Mouse (Mus musculus): ENCODE results near the gene Oxct2a. TPM values are rescaled to one million over a fixed set of nuclear protein-coding genes. Genes with fewer than 3 reads are reported as not detected.
A peak's percentile ranks its signal among the peaks of the same experiment; 100 is the strongest.

Gene Oxct2a
- polyA plus RNA-seq (2012; rRNA removed), result not detected in 2 replicates

DNA sequence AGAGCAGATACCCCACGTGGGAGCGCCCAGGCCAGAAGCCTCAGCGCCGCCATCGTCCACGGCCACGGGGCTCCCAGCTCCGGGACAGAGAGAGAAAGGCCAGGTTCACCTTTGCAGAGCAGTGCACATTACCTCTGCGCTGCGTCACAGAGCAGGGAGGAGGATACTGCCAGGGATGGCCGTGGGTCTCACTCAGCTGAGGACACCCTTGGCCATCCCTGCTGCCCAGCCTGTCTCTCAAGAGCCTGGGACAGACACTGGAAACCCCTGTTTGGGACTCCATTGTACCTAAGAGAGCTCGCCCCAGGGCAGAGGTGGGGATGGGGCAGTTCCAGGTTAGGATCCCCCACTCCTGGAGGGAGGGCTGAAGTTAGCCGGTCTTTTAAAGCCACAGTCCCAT, at the start of gene Oxct2a:
Gene Oxct2a, minus strand, starts transcription at position 101 of the 400 bp plus-strand sequence.
- WGBS, result 20% methylated on average over 13 of the region's 13 CpGs
- TF ChIP-seq POLR2A (IDR thresholded peaks at IDR 0.05; ENCODE audit: borderline replicate concordance, extremely low read depth, low read depth, low read length), result no peak
- no peak for TF ChIP-seq CTCF (IDR thresholded peaks at IDR 0.05; ENCODE audit: insufficient read depth, low read length)
- Histone ChIP-seq H3K4me3 (replicated peaks; ENCODE audit: extremely low read depth, low read depth, low read length) (no peak within 1 kb of the TSS), H3K4me1 (ENCODE audit: control insufficient read depth, insufficient read depth, low read length) (no peaks in the 10 kb centered on the region)
- DNase-seq, result no peak

DNA sequence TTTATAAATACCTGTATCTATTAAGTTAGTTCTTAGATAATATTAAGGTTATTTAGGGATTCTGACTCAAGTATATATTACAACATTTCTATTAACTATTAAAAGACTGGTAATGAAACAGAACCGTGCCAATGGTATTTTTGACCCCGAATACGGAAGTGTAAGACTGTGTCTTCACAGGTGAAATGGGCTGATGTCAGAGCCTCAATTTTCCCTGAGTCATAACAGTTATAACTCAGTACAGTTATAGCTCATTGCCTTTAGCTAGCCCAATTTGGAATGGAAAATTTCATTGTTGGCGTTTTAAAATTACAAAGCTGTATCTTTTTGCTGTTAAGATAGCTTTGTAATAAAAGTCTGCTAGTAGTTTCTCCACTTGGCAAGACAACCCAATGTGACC, 40.1 kb upstream of the Oxct2a start:
- Histone ChIP-seq H3K4me1 (ENCODE audit: control insufficient read depth, insufficient read depth, low read length) (no peaks in the 10 kb centered on the region), H3K4me3 (replicated peaks; ENCODE audit: extremely low read depth, low read depth, low read length) (no peak overlapping the region)
- TF ChIP-seq CTCF (IDR thresholded peaks at IDR 0.05; ENCODE audit: insufficient read depth, low read length) (no peak), POLR2A (IDR thresholded peaks at IDR 0.05; ENCODE audit: borderline replicate concordance, extremely low read depth, low read depth, low read length) (no peak)
- WGBS, result 96% methylated on average over 4 of the region's 4 CpGs
- no peak for DNase-seq

DNA sequence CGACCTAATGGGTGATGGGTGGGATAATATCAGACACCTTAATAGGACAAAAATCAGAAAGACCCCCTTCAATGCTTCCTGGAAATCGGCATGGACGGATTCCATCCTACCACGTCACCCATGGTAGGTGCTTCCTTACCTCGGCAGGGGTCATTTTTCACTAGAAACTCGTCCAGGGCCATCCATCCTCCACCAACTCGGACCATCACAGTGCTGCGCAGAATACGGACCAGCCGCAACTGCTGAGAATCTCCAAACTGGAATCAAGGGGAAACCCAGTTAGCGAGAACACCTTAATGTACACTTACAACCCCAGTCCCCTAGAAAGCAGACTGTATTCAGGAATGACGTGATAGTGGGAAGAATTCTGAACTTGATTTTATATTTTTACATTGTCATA, 37.3 kb upstream of the Oxct2a start:
- DNase-seq, result no peak
- WGBS, result 92% methylated on average over 12 of the region's 12 CpGs
- TF ChIP-seq CTCF (IDR thresholded peaks at IDR 0.05; ENCODE audit: insufficient read depth, low read length), result no peak
- TF ChIP-seq POLR2A (IDR thresholded peaks at IDR 0.05; ENCODE audit: borderline replicate concordance, extremely low read depth, low read depth, low read length), result no peak
- H3K4me1 ChIP-seq (ENCODE audit: control insufficient read depth, insufficient read depth, low read length), result no peaks in the 10 kb centered on the region
- no peak overlapping the region for H3K4me3 ChIP-seq (replicated peaks; ENCODE audit: extremely low read depth, low read depth, low read length)

DNA sequence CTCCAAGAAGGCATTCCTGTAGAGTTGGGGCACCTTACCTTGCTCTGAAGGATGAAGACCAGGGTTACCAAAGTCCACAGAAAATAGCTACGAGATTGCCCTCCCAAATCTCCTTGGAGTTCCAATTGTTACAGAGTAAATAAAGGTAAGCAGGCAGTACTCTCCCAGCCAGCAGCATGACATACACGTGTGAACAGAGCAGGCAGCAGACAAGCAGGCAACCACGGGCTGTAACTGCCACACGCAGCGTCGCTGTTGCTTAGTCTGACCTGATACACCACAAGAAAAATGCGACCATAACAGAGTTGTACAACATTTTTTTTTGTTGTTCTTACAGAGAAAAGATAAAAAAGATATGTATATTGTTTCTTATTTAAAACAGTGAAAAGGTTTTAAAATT, 35.2 kb upstream of the Oxct2a start:
- 88% methylated on average over 7 of the region's 7 CpGs for WGBS
- no peaks in the 10 kb centered on the region for H3K4me1 ChIP-seq (ENCODE audit: control insufficient read depth, insufficient read depth, low read length)
- no peak for DNase-seq
- H3K4me3 ChIP-seq (replicated peaks; ENCODE audit: extremely low read depth, low read depth, low read length), result no peak overlapping the region
- no peak for TF ChIP-seq POLR2A (IDR thresholded peaks at IDR 0.05; ENCODE audit: borderline replicate concordance, extremely low read depth, low read depth, low read length)
- TF ChIP-seq CTCF (IDR thresholded peaks at IDR 0.05; ENCODE audit: insufficient read depth, low read length), result no peak

DNA sequence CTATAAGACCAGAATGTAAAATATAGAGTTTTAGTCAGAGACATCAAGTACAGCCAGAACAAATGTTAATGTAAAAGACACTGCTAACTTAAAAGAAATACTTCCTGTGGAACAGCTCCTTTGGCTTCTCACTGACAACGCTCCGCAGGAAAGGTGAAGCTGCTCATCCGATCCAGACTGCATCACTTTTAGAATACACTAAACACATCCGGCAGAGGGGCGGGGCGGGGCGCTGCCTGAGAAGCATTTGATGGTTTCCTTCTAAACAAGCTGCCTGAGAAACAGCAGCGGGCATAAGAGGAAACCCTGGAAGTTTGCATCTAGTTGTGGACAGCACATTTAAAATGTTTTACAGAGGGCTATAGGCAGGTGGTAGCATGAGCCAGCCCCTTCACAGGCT, 32.5 kb upstream of the Oxct2a start:
- Histone ChIP-seq H3K4me3 (replicated peaks; ENCODE audit: extremely low read depth, low read depth, low read length) (no peak overlapping the region), H3K4me1 (ENCODE audit: control insufficient read depth, insufficient read depth, low read length) (no peaks in the 10 kb centered on the region)
- WGBS, result 76% methylated on average over 8 of the region's 8 CpGs
- no peak for DNase-seq
- TF ChIP-seq POLR2A (IDR thresholded peaks at IDR 0.05; ENCODE audit: borderline replicate concordance, extremely low read depth, low read depth, low read length) (no peak), CTCF (IDR thresholded peaks at IDR 0.05; ENCODE audit: insufficient read depth, low read length) (no peak)

DNA sequence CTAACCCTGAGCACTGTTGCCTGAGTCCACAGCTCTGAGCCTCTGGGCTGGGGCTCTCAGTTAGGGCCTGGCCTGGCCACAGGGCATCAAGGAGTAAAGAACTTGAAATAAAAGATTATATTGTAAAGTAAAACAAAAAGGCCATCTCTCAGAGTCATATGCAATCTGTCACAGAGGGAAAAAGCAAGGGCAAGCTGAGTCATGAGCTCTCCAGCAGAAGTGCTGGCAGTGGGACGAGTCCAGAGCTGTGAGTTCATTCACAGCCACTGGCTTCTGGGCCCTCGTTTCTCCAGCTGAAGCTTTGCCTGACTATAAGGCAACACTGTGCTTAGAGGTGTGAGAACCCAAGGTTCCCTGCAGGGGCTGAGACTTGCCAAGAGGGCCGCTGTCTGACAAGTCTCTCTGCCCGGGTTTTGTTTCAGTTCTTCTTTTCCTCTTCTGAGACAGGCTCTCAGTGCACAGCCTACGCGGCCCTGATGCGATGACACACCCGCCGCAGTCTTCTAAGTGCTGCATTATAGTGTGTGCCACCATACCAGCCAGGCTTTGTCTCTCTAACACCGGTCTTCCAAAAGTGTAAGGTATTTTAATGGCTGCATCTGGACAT, 29.9 kb upstream of the Oxct2a start:
- no peak overlapping the region for H3K4me3 ChIP-seq (replicated peaks; ENCODE audit: extremely low read depth, low read depth, low read length)
- TF ChIP-seq POLR2A (IDR thresholded peaks at IDR 0.05; ENCODE audit: borderline replicate concordance, extremely low read depth, low read depth, low read length) (no peak), CTCF (IDR thresholded peaks at IDR 0.05; ENCODE audit: insufficient read depth, low read length) (no peak)
- no peak for DNase-seq
- H3K4me1 ChIP-seq (ENCODE audit: control insufficient read depth, insufficient read depth, low read length), result no peaks in the 10 kb centered on the region
- WGBS, result 74% methylated on average over 10 of the region's 10 CpGs

DNA sequence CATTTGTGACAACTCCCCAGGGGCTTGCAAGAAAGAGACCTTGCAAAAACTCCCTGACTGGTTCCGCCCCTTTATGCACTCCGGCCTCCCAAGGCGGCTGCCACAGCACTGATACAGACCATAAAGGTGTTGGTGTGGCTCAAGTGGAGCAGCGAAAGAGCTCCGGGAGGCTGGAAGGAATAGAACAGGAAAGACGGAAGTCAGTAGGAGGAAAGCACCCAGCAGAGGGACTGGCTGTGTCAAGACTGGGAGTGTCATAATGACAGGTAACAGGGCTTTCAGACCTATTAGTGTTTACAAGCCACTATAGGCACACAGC, 20.0 kb upstream of the Oxct2a start:
- no peak for TF ChIP-seq CTCF (IDR thresholded peaks at IDR 0.05; ENCODE audit: insufficient read depth, low read length)
- no peak for TF ChIP-seq POLR2A (IDR thresholded peaks at IDR 0.05; ENCODE audit: borderline replicate concordance, extremely low read depth, low read depth, low read length)
- WGBS, result 4% methylated on average over 6 of the region's 6 CpGs
- DNase-seq, result no peak
- H3K4me1 ChIP-seq (ENCODE audit: control insufficient read depth, insufficient read depth, low read length), result peaks cover 2% of the 10 kb centered on the region; the same call in 1 of the 2 replicates
- peak overlapping the region; percentile 74 for H3K4me3 ChIP-seq (replicated peaks; ENCODE audit: extremely low read depth, low read depth, low read length)

DNA sequence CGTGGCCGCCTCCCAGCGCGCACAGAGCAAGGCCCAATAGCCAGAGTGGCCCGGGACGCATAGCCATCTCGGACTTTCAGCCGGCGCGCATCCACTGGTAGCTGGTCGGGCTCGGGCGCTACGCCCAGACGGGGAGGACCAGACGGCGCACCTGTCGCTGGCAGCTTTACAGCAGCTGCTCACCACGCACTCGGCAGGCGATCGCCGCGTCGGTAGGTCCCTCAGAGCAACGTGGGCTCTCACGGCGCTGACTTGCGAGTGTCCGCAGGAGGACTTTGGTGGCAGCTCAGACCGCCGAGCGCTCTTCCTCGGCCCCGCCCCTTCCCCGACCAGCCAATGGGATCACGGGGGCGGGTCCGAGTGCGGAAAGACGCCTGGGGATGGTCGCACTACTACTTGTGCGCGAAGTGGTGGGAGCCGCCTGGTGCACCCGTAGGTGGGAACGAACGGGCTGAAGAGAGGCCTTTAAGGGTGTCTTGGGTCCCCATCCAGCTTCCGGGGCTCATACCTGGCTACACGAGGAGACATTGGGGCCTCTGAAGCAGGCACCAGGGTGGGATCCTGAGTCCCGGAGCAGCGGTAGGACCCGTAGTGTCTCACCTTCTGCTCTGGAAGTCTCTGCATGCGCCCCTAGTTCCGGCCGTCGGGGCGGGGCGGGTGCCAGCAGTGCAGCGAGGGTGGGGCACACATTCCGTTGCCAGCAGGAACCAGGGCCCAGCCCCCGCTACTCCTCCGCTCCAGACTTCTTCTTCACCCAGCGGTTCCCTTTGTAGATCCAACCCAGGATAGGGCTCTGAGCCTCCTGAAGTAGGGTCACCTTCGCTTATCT, 19.4 kb upstream of the Oxct2a start, which contains the start of gene Bmp8a:
Gene Bmp8a, minus strand, starts transcription at position 611 of the 829 bp plus-strand sequence.
- peak; percentile 70 for DNase-seq
- TF ChIP-seq CTCF (IDR thresholded peaks at IDR 0.05; ENCODE audit: insufficient read depth, low read length) (no peak), POLR2A (IDR thresholded peaks at IDR 0.05; ENCODE audit: borderline replicate concordance, extremely low read depth, low read depth, low read length) (no peak)
- under 1% methylated on average over 65 of the region's 65 CpGs for WGBS
- Histone ChIP-seq H3K4me3 (replicated peaks; ENCODE audit: extremely low read depth, low read depth, low read length) (peak within 1 kb of the TSS; percentile 74), H3K4me1 (ENCODE audit: control insufficient read depth, insufficient read depth, low read length) (peaks cover 2% of the 10 kb centered on the region; the same call in 1 of the 2 replicates)

DNA sequence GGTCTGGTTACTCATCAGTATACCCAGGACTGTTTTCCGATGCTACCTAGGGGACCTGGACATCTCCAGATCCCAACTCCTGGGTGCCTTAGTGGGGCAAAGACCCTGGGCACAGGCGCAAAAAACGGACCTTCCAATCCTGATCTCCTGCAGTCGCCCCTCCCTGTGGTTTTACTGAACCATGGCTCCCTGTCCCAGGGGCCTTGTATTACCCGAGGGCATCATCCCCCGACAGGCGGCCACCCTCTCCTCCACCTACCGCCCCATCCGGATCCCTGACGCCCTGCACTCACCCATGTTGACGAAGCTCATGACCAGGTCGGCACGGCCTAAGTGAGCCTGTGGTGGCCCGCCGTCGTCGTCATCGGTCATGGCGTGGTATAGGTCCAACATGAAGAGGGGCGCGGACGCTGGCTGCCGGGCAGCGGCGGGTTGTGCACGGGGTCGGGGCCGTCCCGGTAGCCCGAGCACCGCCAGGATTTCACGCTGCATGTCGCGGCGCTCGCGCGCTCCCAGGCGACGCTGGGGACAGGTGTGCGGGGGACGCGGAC, 18.7 kb upstream of the Oxct2a start:
- DNase-seq, result no peak
- 3% methylated on average over 43 of the region's 43 CpGs for WGBS
- peaks cover 2% of the 10 kb centered on the region; the same call in 1 of the 2 replicates for H3K4me1 ChIP-seq (ENCODE audit: control insufficient read depth, insufficient read depth, low read length)
- peak overlapping the region; percentile 74 for H3K4me3 ChIP-seq (replicated peaks; ENCODE audit: extremely low read depth, low read depth, low read length)
- TF ChIP-seq CTCF (IDR thresholded peaks at IDR 0.05; ENCODE audit: insufficient read depth, low read length), result no peak
- TF ChIP-seq POLR2A (IDR thresholded peaks at IDR 0.05; ENCODE audit: borderline replicate concordance, extremely low read depth, low read depth, low read length), result no peak

Measured in lung, adult 2 months (tissue).